Mouse (Mus musculus): ENCODE data around the gene Emg1. TPM values are rescaled to one million over a fixed set of nuclear protein-coding genes. Genes with fewer than 3 reads are reported as not detected.

The Emg1 gene
- total RNA-seq, 1 experiment: 344 TPM

- Histone ChIP-seq H3K4me1 (ENCODE audit: control insufficient read depth in 2 of 2, insufficient read depth in 2 of 2, low read length in 2 of 2, poor library complexity in 1 of 2) (peaks cover 0 to 21% of the 10 kb centered on the region in 2 experiments; a peak in 1 of 4 replicates), H3K9me3 (ENCODE audit: control insufficient read depth, insufficient read depth, low read depth, low read length) (no peaks in the 10 kb centered on the region), H3K36me3 (ENCODE audit: control insufficient read depth, insufficient read depth, low read length, poor library complexity, severe bottlenecking) (peaks cover 39% of the 10 kb centered on the region), H3K27ac (ENCODE audit: insufficient read depth, low read depth, low read length, poor library complexity, severe bottlenecking) (no peak overlapping the region), H3K9ac (ENCODE audit: insufficient read depth, low read depth, low read length, poor library complexity, severe bottlenecking) (no peak overlapping the region), H3K4me3 (ENCODE audit: insufficient read depth in 1 of 2, low read depth in 1 of 2, low read length in 2 of 2, poor library complexity in 1 of 2, severe bottlenecking in 1 of 2) (no peak overlapping the region)
- DNase-seq (ENCODE audit: low read depth, low spot score): no peak
- in situ Hi-C loops (cut with MboI; ENCODE audit: low sequenced_read_pairs in 2 of 2, unreplicated experiment in 2 of 2): no loop called here
- TF ChIP-seq ZC3H11A (IDR thresholded peaks at IDR 0.05; ENCODE audit: borderline replicate concordance, low read depth, low read length) (no peak), HCFC1 (IDR thresholded peaks at IDR 0.05; ENCODE audit: borderline replicate concordance, insufficient read depth, low read length) (no peak), ZNF384 (IDR thresholded peaks at IDR 0.05; ENCODE audit: low read depth, low read length) (no peak), MAFK (IDR thresholded peaks at IDR 0.05; ENCODE audit: insufficient read depth, low read depth, low read length) (no peak), CHD2 (IDR thresholded peaks at IDR 0.05; ENCODE audit: low read depth, low read length) (no peak)
Measured at GRCm38 (mm10) chr6:124699366-124699765, 12.6 kb downstream of the Emg1 start.

GRCm38 (mm10) chr6:124698751-124699150 lies 13.2 kb downstream of the Emg1 start:
- H3K27ac ChIP-seq (ENCODE audit: insufficient read depth, low read depth, low read length, poor library complexity, severe bottlenecking): no peak overlapping the region
- no peak for DNase-seq (ENCODE audit: low read depth, low spot score)
- H3K4me1 ChIP-seq (ENCODE audit: control insufficient read depth in 2 of 2, insufficient read depth in 2 of 2, low read length in 2 of 2, poor library complexity in 1 of 2): peaks cover 0 to 21% of the 10 kb centered on the region in 2 experiments; a peak in 1 of 4 replicates
- peaks cover 35% of the 10 kb centered on the region for H3K36me3 ChIP-seq (ENCODE audit: control insufficient read depth, insufficient read depth, low read length, poor library complexity, severe bottlenecking)
- H3K4me3 ChIP-seq (ENCODE audit: insufficient read depth in 1 of 2, low read depth in 1 of 2, low read length in 2 of 2, poor library complexity in 1 of 2, severe bottlenecking in 1 of 2): no peak overlapping the region
- H3K9me3 ChIP-seq (ENCODE audit: control insufficient read depth, insufficient read depth, low read depth, low read length): no peaks in the 10 kb centered on the region
- in situ Hi-C loops (cut with MboI; ENCODE audit: low sequenced_read_pairs in 2 of 2, unreplicated experiment in 2 of 2): no loop called here
- TF ChIP-seq ZC3H11A (IDR thresholded peaks at IDR 0.05; ENCODE audit: borderline replicate concordance, low read depth, low read length): no peak
- TF ChIP-seq ZNF384 (IDR thresholded peaks at IDR 0.05; ENCODE audit: low read depth, low read length): no peak
- no peak for TF ChIP-seq MAFK (IDR thresholded peaks at IDR 0.05; ENCODE audit: insufficient read depth, low read depth, low read length)
- no peak for TF ChIP-seq CHD2 (IDR thresholded peaks at IDR 0.05; ENCODE audit: low read depth, low read length)
- TF ChIP-seq HCFC1 (IDR thresholded peaks at IDR 0.05; ENCODE audit: borderline replicate concordance, insufficient read depth, low read length): no peak
- no peak overlapping the region for H3K9ac ChIP-seq (ENCODE audit: insufficient read depth, low read depth, low read length, poor library complexity, severe bottlenecking)

- peaks cover 17% of the 10 kb centered on the region; the same call in 1 of the 2 replicates for H3K36me3 ChIP-seq (ENCODE audit: control insufficient read depth, insufficient read depth, low read length, poor library complexity, severe bottlenecking)
- in situ Hi-C loops (cut with MboI; ENCODE audit: low sequenced_read_pairs in 2 of 2, unreplicated experiment in 2 of 2): no loop called here
- H3K4me1 ChIP-seq (ENCODE audit: control insufficient read depth in 2 of 2, insufficient read depth in 2 of 2, low read length in 2 of 2, poor library complexity in 1 of 2): peaks cover 0 to 12% of the 10 kb centered on the region in 2 experiments; a peak in 1 of 4 replicates
- no peak overlapping the region for H3K27ac ChIP-seq (ENCODE audit: insufficient read depth, low read depth, low read length, poor library complexity, severe bottlenecking)
- no peak for TF ChIP-seq ZC3H11A (IDR thresholded peaks at IDR 0.05; ENCODE audit: borderline replicate concordance, low read depth, low read length)
- no peak for TF ChIP-seq MAFK (IDR thresholded peaks at IDR 0.05; ENCODE audit: insufficient read depth, low read depth, low read length)
- TF ChIP-seq HCFC1 (IDR thresholded peaks at IDR 0.05; ENCODE audit: borderline replicate concordance, insufficient read depth, low read length): no peak
- no peak for TF ChIP-seq CHD2 (IDR thresholded peaks at IDR 0.05; ENCODE audit: low read depth, low read length)
- TF ChIP-seq ZNF384 (IDR thresholded peaks at IDR 0.05; ENCODE audit: low read depth, low read length): no peak
- H3K4me3 ChIP-seq (ENCODE audit: insufficient read depth in 1 of 2, low read depth in 1 of 2, low read length in 2 of 2, poor library complexity in 1 of 2, severe bottlenecking in 1 of 2): no peak overlapping the region
- no peak for DNase-seq (ENCODE audit: low read depth, low spot score)
- no peak overlapping the region for H3K9ac ChIP-seq (ENCODE audit: insufficient read depth, low read depth, low read length, poor library complexity, severe bottlenecking)
- no peaks in the 10 kb centered on the region for H3K9me3 ChIP-seq (ENCODE audit: control insufficient read depth, insufficient read depth, low read depth, low read length)
Measured at GRCm38 (mm10) chr6:124696441-124697150, 15.4 kb downstream of the Emg1 start.

- Histone ChIP-seq H3K36me3 (ENCODE audit: control insufficient read depth, insufficient read depth, low read length, poor library complexity, severe bottlenecking) (peaks cover 5% of the 10 kb centered on the region; the same call in 1 of the 2 replicates), H3K4me1 (ENCODE audit: control insufficient read depth in 2 of 2, insufficient read depth in 2 of 2, low read length in 2 of 2, poor library complexity in 1 of 2) (peaks cover 0 to 7% of the 10 kb centered on the region in 2 experiments; a peak in 1 of 4 replicates), H3K4me3 (ENCODE audit: insufficient read depth in 1 of 2, low read depth in 1 of 2, low read length in 2 of 2, poor library complexity in 1 of 2, severe bottlenecking in 1 of 2) (no peak overlapping the region), H3K9me3 (ENCODE audit: control insufficient read depth, insufficient read depth, low read depth, low read length) (no peaks in the 10 kb centered on the region), H3K27ac (ENCODE audit: insufficient read depth, low read depth, low read length, poor library complexity, severe bottlenecking) (no peak overlapping the region), H3K9ac (ENCODE audit: insufficient read depth, low read depth, low read length, poor library complexity, severe bottlenecking) (no peak overlapping the region)
- TF ChIP-seq HCFC1 (IDR thresholded peaks at IDR 0.05; ENCODE audit: borderline replicate concordance, insufficient read depth, low read length) (no peak), ZC3H11A (IDR thresholded peaks at IDR 0.05; ENCODE audit: borderline replicate concordance, low read depth, low read length) (no peak), ZNF384 (IDR thresholded peaks at IDR 0.05; ENCODE audit: low read depth, low read length) (no peak), CHD2 (IDR thresholded peaks at IDR 0.05; ENCODE audit: low read depth, low read length) (no peak), MAFK (IDR thresholded peaks at IDR 0.05; ENCODE audit: insufficient read depth, low read depth, low read length) (no peak)
- in situ Hi-C loops (cut with MboI; ENCODE audit: low sequenced_read_pairs in 2 of 2, unreplicated experiment in 2 of 2): no loop called here
- no peak for DNase-seq (ENCODE audit: low read depth, low spot score)
Measured at GRCm38 (mm10) chr6:124694166-124694955, 17.6 kb downstream of the Emg1 start.

Data from ES-E14 (cell line).